Mouse (Mus musculus): ENCODE measurements around the gene Ppp1r14a. TPM values are rescaled to one million over a fixed set of nuclear protein-coding genes. Genes with fewer than 3 reads are reported as not detected.

The Ppp1r14a gene
- polyA plus RNA-seq, 1 experiment, result 11.9 TPM

DNA sequence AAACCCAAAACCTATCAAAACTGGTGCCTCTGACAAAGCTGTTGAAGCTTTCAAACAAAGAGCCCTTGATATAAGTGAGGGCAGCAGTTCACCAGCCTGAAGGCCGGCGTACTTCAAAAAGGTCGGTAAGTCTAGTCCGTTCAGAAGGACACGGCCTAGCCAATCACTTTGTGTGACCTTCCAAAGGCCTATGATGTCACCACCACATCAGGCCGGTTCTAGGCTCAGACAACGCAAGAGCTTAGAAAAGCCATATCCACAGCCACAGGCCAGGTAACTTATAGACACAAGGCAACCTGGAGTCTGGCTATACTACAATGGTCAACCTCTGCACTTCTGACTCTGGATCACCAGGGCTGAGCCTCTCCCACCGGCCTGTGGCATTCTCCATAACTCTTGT, 9.2 kb upstream of the Ppp1r14a start:
- Histone ChIP-seq H3K36me3 (ENCODE audit: control insufficient read depth, insufficient read depth, low read length) (no peaks in the 10 kb centered on the region), H3K27ac (ENCODE audit: control insufficient read depth, insufficient read depth, low read depth, low read length) (peak overlapping the region; percentile 91), H3K27me3 (ENCODE audit: control insufficient read depth, insufficient read depth, low read length) (no peaks in the 10 kb centered on the region), H3K4me1 (ENCODE audit: control insufficient read depth, insufficient read depth, low read length) (peaks cover 11% of the 10 kb centered on the region), H3K4me3 (ENCODE audit: control insufficient read depth, low read depth, low read length) (peak overlapping the region; percentile 95)
- TF ChIP-seq CTCF (IDR thresholded peaks at IDR 0.05; ENCODE audit: control insufficient read depth, insufficient read depth, insufficient replicate concordance, low read depth, low read length) (no peak), POLR2A (IDR thresholded peaks at IDR 0.05; ENCODE audit: control insufficient read depth, low read depth, low read length) (no peak)

DNA sequence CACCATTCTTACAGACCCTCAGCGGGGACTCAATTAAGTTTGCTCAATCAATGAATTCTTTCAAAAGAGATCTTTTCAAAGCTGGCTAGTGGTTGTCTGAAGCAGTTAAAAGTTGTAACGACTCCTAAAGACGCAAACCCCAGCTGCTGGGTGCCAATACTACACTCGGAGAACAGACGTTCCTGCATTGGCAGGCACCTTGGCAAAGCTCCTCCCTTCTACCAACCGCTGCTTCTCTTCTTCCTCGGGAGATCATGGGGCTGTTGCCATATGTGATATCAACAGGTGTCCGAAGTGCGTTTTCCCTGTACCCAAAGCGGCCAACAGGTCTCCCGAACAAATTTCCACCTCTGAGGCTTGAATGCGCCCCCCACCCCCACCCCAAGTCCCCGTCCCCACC, 8.3 kb upstream of the Ppp1r14a start:
- TF ChIP-seq CTCF (IDR thresholded peaks at IDR 0.05; ENCODE audit: control insufficient read depth, insufficient read depth, insufficient replicate concordance, low read depth, low read length) (no peak), POLR2A (IDR thresholded peaks at IDR 0.05; ENCODE audit: control insufficient read depth, low read depth, low read length) (no peak)
- Histone ChIP-seq H3K4me3 (ENCODE audit: control insufficient read depth, low read depth, low read length) (peak overlapping the region; percentile 95), H3K4me1 (ENCODE audit: control insufficient read depth, insufficient read depth, low read length) (peaks cover 11% of the 10 kb centered on the region), H3K36me3 (ENCODE audit: control insufficient read depth, insufficient read depth, low read length) (no peaks in the 10 kb centered on the region), H3K27me3 (ENCODE audit: control insufficient read depth, insufficient read depth, low read length) (no peaks in the 10 kb centered on the region), H3K27ac (ENCODE audit: control insufficient read depth, insufficient read depth, low read depth, low read length) (peak overlapping the region; percentile 91)

DNA sequence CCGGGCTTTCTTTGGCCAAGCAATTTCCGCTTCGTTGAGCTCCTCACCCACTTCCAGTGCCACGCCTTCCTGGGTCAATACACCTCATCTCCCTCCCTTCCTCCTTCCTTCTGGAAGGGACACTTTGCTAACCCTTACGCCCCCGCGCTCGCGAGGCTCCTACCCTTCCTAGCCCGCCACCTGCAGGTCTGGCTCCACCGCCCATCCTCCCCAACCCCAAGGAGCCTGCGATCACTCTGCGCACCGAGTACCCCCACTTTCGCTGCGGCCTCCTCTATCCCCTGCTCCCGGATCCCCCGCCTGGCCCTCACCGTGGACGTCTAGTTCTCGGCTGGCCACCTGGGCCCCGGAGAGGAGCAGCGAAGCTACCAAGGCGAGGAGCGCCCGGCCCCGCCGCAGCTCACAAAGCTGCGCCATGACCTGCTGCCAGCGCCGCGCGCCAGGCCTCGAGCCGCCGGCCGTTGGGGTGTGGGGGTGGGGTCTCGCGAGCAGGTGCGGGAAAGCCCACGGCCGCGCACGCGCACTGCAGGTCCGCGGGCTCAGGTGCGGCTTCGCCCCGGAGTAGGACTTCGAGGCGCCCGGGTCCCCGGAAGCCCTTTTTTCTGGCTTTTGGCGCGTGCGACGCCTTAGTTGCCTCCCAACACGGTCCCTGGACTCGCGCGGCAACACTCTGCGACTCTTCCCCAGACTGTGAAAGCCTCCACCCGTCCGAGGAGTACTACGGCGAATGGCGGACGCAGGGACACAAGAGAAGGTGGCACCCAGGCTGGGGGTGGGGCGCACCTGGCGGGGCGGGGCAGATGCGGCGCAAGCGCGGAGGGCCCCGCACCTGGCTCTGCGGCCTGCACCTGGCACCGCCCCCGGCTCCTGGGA, 7.7 kb upstream of the Ppp1r14a start, which contains the start of gene Spint2:
Gene Spint2, minus strand, starts transcription at position 712 of the 873 bp plus-strand sequence.
- Histone ChIP-seq H3K27ac (ENCODE audit: control insufficient read depth, insufficient read depth, low read depth, low read length) (peak within 1 kb of the TSS; percentile 92), H3K27me3 (ENCODE audit: control insufficient read depth, insufficient read depth, low read length) (no peaks in the 10 kb centered on the region), H3K4me3 (ENCODE audit: control insufficient read depth, low read depth, low read length) (peak within 1 kb of the TSS; percentile 95), H3K4me1 (ENCODE audit: control insufficient read depth, insufficient read depth, low read length) (peaks cover 11% of the 10 kb centered on the region), H3K36me3 (ENCODE audit: control insufficient read depth, insufficient read depth, low read length) (no peaks in the 10 kb centered on the region)
- TF ChIP-seq POLR2A (IDR thresholded peaks at IDR 0.05; ENCODE audit: control insufficient read depth, low read depth, low read length) (peak; percentile 60), CTCF (IDR thresholded peaks at IDR 0.05; ENCODE audit: control insufficient read depth, insufficient read depth, insufficient replicate concordance, low read depth, low read length) (no peak)

DNA sequence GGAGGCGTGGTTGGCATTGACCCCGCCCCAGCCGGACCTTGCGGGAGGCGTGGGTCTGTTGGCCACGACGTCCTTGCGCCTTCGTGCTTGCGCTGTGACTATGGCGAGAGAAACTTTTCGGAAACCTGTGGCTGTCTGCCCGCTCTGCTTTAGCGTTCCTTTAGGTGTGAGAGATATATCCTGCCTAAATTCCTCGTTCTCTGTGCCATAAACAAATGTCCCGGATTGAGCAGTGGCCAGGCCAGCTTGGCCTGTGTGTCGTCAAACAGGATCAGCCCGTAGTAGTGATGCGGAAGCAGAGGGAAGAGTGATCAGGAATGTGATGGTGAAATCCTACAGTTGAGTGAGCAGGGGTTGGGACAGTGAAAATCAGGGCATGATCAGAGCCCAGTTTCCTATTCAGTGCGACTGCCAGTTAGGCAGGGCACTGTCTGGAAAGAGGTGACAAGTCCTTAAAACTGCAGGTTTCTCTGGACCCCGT, 7.0 kb upstream of the Ppp1r14a start:
- Histone ChIP-seq H3K4me3 (ENCODE audit: control insufficient read depth, low read depth, low read length) (peak overlapping the region; percentile 95), H3K27me3 (ENCODE audit: control insufficient read depth, insufficient read depth, low read length) (no peaks in the 10 kb centered on the region)
- TF ChIP-seq POLR2A (IDR thresholded peaks at IDR 0.05; ENCODE audit: control insufficient read depth, low read depth, low read length) (no peak; the same call in 1 of the 2 replicates), CTCF (IDR thresholded peaks at IDR 0.05; ENCODE audit: control insufficient read depth, insufficient read depth, insufficient replicate concordance, low read depth, low read length) (no peak)

DNA sequence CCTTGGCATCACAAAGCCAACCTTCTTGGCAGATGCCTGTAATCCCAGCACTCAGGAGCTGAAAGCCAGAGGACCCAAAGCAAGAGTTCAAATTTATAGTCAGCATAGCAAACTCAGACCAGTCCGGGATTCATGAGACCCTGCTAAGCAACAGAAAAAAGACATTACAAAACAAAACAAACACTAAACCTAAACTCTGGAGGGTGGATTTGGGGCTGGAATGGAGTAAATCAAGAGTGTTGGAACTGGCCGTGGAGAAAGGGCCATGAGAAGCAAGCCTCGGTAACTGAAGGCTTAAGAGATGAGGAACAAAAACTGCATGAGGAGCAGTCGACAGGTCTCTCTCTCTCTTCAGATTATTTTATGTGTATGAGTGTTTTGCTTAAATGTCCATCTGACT, 5.2 kb upstream of the Ppp1r14a start:
- TF ChIP-seq POLR2A (IDR thresholded peaks at IDR 0.05; ENCODE audit: control insufficient read depth, low read depth, low read length), result no peak
- TF ChIP-seq CTCF (IDR thresholded peaks at IDR 0.05; ENCODE audit: control insufficient read depth, insufficient read depth, insufficient replicate concordance, low read depth, low read length), result no peak
- H3K36me3 ChIP-seq (ENCODE audit: control insufficient read depth, insufficient read depth, low read length), result no peaks in the 10 kb centered on the region
- H3K27ac ChIP-seq (ENCODE audit: control insufficient read depth, insufficient read depth, low read depth, low read length), result no peak overlapping the region
- no peaks in the 10 kb centered on the region for H3K27me3 ChIP-seq (ENCODE audit: control insufficient read depth, insufficient read depth, low read length)
- H3K4me1 ChIP-seq (ENCODE audit: control insufficient read depth, insufficient read depth, low read length), result peaks cover 17% of the 10 kb centered on the region
- no peak overlapping the region for H3K4me3 ChIP-seq (ENCODE audit: control insufficient read depth, low read depth, low read length)

More for the DNA sequence above, 7.0 kb upstream of the Ppp1r14a start:
- H3K36me3 ChIP-seq (ENCODE audit: control insufficient read depth, insufficient read depth, low read length), result no peaks in the 10 kb centered on the region
- H3K27ac ChIP-seq (ENCODE audit: control insufficient read depth, insufficient read depth, low read depth, low read length), result peak overlapping the region; percentile 92
- H3K4me1 ChIP-seq (ENCODE audit: control insufficient read depth, insufficient read depth, low read length), result peaks cover 11% of the 10 kb centered on the region

DNA sequence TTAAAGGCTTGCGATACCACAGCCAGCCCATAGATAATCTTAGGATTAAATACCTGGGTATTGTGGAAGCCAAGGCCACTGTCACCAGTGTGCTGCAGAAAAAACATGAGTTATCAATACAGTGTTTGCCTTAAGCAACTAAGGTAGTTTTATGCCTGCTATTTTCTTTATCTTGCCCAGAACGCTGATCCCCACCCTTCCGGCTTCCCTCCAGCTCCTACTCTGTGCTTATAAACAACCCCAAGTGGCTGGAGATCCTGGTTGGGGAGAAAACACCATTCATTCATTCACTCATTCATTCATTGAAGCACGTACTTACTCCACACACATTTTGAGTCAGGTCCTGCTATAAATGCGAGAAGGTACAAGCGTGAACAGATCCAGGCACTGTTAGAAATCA, 4.6 kb upstream of the Ppp1r14a start:
- no peak overlapping the region for H3K27ac ChIP-seq (ENCODE audit: control insufficient read depth, insufficient read depth, low read depth, low read length)
- TF ChIP-seq CTCF (IDR thresholded peaks at IDR 0.05; ENCODE audit: control insufficient read depth, insufficient read depth, insufficient replicate concordance, low read depth, low read length) (no peak), POLR2A (IDR thresholded peaks at IDR 0.05; ENCODE audit: control insufficient read depth, low read depth, low read length) (no peak)
- no peaks in the 10 kb centered on the region for H3K36me3 ChIP-seq (ENCODE audit: control insufficient read depth, insufficient read depth, low read length)
- H3K4me1 ChIP-seq (ENCODE audit: control insufficient read depth, insufficient read depth, low read length), result peaks cover 20% of the 10 kb centered on the region
- no peaks in the 10 kb centered on the region for H3K27me3 ChIP-seq (ENCODE audit: control insufficient read depth, insufficient read depth, low read length)
- no peak overlapping the region for H3K4me3 ChIP-seq (ENCODE audit: control insufficient read depth, low read depth, low read length)

DNA sequence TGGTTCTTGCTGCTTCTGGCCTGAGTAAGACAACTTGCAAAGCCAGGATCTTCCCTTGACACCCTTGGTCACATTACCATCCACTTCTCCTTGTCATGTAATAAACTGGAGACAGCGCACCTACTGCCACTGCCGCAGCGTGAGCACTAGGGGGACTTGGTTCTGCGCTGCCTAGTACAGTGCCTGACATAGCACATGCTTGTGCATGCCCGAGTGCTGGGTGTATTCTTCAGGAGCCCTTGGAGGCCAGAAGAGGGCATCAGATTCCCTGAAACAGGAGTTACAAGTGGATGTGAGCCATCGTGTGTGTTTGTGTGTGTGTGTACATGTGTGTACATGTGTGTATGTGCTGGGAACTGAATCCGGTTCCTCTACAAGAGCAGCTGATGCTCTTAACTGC, 1.6 kb upstream of the Ppp1r14a start:
- H3K27me3 ChIP-seq (ENCODE audit: control insufficient read depth, insufficient read depth, low read length), result no peaks in the 10 kb centered on the region
- no peak for TF ChIP-seq CTCF (IDR thresholded peaks at IDR 0.05; ENCODE audit: control insufficient read depth, insufficient read depth, insufficient replicate concordance, low read depth, low read length)
- no peak for TF ChIP-seq POLR2A (IDR thresholded peaks at IDR 0.05; ENCODE audit: control insufficient read depth, low read depth, low read length)
- H3K4me3 ChIP-seq (ENCODE audit: control insufficient read depth, low read depth, low read length), result peak overlapping the region; percentile 67
- H3K4me1 ChIP-seq (ENCODE audit: control insufficient read depth, insufficient read depth, low read length), result peaks cover 16% of the 10 kb centered on the region
- no peak overlapping the region for H3K27ac ChIP-seq (ENCODE audit: control insufficient read depth, insufficient read depth, low read depth, low read length)
- H3K36me3 ChIP-seq (ENCODE audit: control insufficient read depth, insufficient read depth, low read length), result no peaks in the 10 kb centered on the region

Data from testis, adult 2 months (tissue).